Mouse (Mus musculus) layer of hippocampus, postnatal 25 days (tissue): ENCODE measurements around the gene Nes. TPM values are rescaled to one million over a fixed set of nuclear protein-coding genes. Genes with fewer than 3 reads are reported as not detected.

ENCODE experiments used
- DNase-seq, 2 experiments: peaks; one replicate each; pipeline ENCODE4 v3.0.0; 2022; ENCODE audit warnings: mixed read lengths in 2 of 2, low spot score in 1 of 2; ENCODE audit errors: extremely low spot score in 1 of 2
- total RNA-seq, 2 experiments: library from RNA; stranded (reverse); gene quantifications; 2 replicates each; pipeline ENCODE4 v1.2.3; 2021

The Nes gene
- total RNA-seq = 1 to 10 TPM; 4.6 to 5.5 TPM

- DNase-seq = no peak
Measured at GRCm38 (mm10) chr3:87970939-87971488, at the start of gene Nes. Gene Nes, plus strand, starts transcription at chr3:87971078.

DNA sequence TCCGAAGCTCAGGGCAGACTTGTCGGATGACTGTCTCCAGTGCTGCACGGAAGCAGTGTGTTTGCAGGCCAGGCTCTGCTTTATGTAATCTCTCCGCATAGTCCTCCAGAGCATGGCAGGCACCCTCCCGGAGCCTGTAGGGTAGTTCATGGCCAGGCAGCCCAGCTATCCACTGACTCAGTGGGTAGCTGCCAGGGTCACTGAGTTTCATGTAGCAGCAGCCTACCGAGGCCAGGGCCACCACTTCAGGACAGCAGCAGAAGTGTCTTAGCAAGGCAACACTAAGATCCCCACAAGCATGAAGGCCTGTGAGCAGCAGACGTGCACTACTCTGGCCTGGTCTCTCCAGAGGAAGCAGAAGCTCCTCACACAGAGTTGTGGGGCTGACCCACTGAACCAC lies 45.9 kb upstream of the Nes start:
- no peak for DNase-seq

- DNase-seq = no peak
Measured at GRCm38 (mm10) chr3:87927452-87927851, 43.4 kb upstream of the Nes start.

DNA sequence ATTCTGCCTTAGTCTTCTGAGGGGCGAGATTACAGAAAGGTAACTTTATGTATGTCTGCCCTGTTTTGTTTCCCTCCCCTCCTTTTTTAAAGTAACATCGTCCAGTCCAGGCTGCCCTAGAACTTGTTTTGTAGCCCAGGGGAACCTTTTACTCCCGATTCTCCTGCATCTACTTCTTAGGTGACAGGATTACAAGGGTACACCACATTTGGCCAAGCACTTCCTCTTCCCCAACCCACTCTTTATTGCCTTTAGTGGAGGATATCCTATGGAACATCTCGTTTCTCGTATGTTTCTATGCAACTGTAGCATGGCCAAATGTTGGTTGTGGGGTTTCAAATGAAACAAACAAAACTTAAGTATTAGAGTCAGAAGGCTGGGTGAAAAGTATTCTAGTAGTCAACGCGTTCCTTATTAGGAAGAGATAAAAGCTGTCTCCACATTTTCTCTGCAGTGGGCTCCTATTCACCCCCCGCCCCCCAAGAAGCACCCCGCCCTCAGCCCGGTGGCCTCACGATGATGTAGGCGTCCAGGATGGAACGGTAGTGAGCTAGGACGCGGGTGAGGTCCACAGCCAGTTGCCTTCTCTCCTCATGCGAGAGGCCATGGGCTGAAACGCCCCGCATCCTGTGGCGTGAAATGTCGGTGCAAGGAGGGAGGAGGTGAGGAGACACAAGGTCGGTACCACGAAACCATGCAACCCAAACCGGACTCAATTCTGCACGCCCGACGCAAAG lies 41.4 kb upstream of the Nes start:
- DNase-seq = no peak

DNA sequence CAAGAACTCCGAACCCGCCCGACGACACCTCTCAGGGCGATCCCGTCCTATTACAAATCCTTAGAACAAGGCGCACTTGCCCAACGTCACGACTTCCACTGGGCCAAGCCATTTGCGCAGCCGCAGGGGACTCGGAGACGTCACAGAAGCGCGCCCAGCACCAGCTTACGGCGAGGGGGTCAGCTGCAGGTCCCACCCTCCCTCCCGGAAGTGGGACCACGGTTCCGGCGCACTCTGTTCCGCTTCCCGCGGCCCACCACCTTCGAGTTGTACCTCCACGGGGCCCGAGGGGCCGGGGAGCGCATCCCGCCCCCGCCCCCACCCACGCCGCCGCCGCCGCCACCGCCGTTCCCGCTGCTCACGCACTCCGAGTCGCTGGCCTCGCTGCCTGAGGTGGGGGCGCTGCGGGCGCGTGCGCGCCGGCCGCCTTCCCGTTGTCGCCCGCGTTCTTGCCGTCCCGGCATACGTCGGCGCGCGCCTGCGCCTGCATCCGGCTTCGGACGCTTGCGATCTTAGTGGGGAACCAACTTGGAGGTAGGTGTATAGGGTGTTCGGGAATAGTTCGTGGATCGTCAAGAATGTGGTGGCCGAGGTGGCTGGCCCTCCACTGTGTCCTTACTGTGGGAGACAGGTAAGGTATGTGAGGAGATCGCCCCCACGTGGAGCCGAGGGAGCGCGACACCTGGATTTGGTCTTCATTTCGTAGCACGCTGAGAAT lies 40.6 kb upstream of the Nes start, which contains the start of the genes Isg20l2 and Rrnad1:
TSS of gene Isg20l2 (plus strand) at position 237 of the 718 bp plus-strand sequence.
TSS of gene Rrnad1 (minus strand) at position 640 of the 718 bp plus-strand sequence.
- peak; percentile 97 for DNase-seq

DNA sequence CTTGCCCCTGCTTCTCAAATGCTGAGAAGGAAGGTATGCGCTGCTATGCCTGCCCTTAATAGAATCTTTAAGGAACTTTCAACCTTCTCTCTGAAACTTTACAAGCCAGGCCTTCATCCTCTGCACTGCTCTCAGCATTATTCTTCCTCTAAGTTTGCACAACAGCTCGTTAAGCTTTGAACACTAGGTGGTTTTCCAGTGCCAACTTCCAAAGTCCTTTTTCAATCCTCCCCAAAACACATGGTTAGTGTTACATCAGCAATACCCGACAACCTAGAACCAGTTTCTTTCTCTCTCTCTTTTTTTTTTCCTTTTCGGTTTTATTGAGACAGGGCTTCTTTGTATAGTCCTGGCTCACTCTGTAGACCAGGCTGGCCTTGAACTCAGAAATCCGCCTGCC lies 36.9 kb upstream of the Nes start:
- DNase-seq = no peak

DNA sequence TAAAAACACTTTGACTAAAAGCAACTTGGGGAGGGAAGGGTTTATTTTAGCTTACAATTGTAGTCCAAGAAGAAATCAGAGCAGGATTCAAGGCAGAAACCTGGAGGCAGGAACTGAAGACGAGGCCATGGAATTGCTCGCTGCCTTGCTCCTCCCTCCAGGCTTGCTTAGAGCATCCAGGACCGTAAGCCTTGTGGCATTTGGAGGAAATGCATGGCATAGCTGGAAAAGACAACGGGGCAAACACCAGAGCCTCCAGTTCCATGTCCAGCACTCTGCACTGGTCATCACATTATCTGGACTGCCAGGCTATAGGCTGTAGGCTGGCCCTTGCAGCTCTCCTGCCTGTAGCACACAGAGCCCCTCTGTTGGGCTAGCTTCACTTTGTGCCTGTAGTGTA lies 36.4 kb upstream of the Nes start:
- no peak for DNase-seq

DNA sequence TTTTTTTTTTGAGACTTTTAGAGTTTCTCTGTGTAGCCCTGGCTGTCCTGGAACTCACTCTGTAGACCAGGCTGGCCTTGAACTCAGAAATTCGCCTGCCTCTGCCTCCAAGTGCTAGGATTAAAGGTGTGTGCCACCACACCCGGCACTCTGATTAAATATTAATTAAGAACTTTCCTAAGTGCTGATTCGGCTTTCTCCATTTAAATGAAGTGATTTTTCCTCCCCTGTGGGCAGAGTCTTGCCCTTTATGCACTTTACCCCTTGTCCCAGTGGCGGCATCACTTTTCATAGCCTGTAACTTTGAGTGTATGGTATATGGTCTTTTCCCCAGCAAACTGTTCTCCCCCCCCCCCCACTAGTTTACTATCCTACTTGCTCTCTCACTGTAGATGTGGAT lies 35.7 kb upstream of the Nes start:
- DNase-seq = no peak

GRCm38 (mm10) chr3:87935776-87936175 lies 35.1 kb upstream of the Nes start:
- peak; percentile 73 to 97 for DNase-seq

GRCm38 (mm10) chr3:87940611-87941010 lies 30.3 kb upstream of the Nes start:
- DNase-seq = no peak

- DNase-seq = no peak
Measured at GRCm38 (mm10) chr3:87942471-87942870, 28.4 kb upstream of the Nes start.

GRCm38 (mm10) chr3:87943586-87943985 lies 27.3 kb upstream of the Nes start:
- no peak for DNase-seq

- DNase-seq = no peak
Measured at GRCm38 (mm10) chr3:87944838-87945600, 25.9 kb upstream of the Nes start.

DNA sequence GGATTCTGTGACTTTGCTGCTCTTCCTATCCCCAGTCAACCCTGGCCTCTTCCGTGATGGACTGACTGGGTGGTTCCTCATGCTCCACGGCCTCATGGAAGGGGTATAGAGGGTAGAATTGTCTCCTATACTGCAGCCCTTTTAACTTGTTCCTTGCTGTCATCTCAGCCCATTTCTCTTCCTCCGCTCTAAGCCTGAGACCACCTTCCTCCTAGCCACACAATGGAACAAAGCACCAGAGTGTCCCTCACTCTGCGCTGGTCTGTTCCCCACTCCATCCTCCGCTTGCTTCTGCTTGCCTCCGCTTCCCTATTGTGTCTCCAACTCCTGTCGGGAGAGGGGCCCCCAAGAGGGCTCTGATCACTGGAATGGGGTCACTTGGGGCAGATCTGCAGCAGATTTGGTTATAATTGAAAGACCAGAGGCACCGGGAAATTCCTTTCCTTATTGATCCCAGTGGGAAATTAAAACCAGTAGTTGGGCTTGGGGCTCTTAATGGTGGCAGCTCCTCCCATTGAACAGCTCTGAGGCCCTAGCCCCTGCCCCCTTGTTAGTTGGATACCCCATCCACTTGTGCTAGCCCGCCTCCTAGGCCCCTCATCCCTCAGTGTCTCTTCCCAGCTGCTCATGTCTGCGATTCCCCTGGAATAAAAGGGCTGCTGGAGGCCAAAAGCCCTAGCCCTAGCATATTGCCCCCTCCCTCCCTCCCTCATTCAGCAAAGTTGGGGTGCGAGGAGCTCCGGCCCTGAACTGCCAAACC lies 24.9 kb upstream of the Nes start:
- DNase-seq = no peak

GRCm38 (mm10) chr3:87946541-87946860 lies 24.4 kb upstream of the Nes start:
- no peak for DNase-seq

DNA sequence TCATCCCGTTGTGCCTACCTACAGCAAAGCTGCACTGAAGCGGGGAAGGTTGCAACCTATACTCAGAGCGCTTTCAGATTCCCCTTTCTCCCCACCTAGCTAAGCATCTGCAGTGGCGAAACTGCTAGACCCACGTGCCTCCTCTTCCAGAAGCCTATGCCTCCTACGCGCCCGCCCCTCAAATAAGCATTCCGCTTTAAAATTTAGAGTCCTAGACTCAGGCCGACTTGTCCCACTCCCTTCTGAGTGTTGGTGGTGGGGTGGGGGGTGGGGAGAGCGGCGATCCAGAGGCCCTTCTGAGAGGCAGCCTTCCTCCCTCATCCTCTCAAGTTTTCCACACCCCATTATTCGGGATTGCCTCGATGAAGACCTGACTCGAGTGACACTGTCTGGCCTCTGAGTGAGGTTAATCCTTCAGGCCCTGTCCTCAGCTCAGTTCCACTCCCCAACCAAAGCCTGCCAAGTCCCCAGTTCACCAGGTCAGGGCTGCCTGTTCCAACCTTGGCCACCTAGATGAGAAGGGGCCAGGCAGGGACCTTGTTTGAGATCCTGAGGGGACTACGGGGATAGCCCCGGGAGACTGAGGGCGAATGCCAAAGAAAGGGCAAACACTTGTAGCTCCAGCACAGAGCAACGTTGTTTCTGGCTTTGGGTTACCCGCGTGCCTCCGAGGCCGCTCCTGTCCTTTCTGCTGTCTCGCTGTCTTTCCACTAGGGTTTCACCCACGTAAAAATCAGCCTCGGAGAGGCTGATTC lies 23.6 kb upstream of the Nes start:
- DNase-seq = no peak

GRCm38 (mm10) chr3:87947811-87948199 lies 23.1 kb upstream of the Nes start:
- DNase-seq = no peak

GRCm38 (mm10) chr3:87948378-87949265 lies 22.3 kb upstream of the Nes start, which contains the start of gene Crabp2:
Gene Crabp2, plus strand, starts transcription at chr3:87948666.
- no peak for DNase-seq
